Mouse (Mus musculus) heart, embryonic 11.5 days (tissue): ENCODE measurements at regions not wholly inside any gene's neighbourhood (a gene's known extent, or its start where the extent isn't known, plus 50 kb on each side); places are given as distances from the start of the nearest gene placed in this dataset.

Experiments
- ATAC-seq: fragments of 200-750 bp; cut with Nextera tagmentation; replicated peaks from 2 replicates; pipeline ENCODE4 v1.8.0; 2017; ENCODE audit warnings: moderate library complexity; ENCODE audit not compliant: insufficient number of reproducible peaks, low FRiP score, low TSS enrichment
- H3K27ac ChIP-seq: fragments of 300-500 bp; sonication (generic); 2 replicates; pipeline ENCODE4 v1.5.1; 2014; ENCODE audit warnings: mild to moderate bottlenecking, low read depth, low read length
- H3K27me3 ChIP-seq: fragments of 300-500 bp; sonication (generic); 2 replicates; pipeline ENCODE4 v1.6.1; 2014; ENCODE audit warnings: mild to moderate bottlenecking, low read length, mixed read lengths; ENCODE audit not compliant: control insufficient read depth, insufficient read depth
- H3K36me3 ChIP-seq: fragments of 300-500 bp; sonication (generic); 2 replicates; pipeline ENCODE4 v1.6.1; 2014; ENCODE audit warnings: mild to moderate bottlenecking, low read length, moderate library complexity, mixed read lengths; ENCODE audit not compliant: control insufficient read depth, insufficient read depth
- H3K4me1 ChIP-seq: fragments of 300-500 bp; sonication (generic); 2 replicates; pipeline ENCODE4 v1.6.1; 2014; ENCODE audit warnings: low read length; ENCODE audit not compliant: control insufficient read depth, insufficient read depth
- H3K4me2 ChIP-seq: fragments of 300-500 bp; sonication (generic); 2 replicates; pipeline ENCODE4 v1.6.1; 2014; ENCODE audit warnings: mild to moderate bottlenecking, moderate library complexity
- H3K4me3 ChIP-seq: fragments of 300-500 bp; sonication (generic); 2 replicates; pipeline ENCODE4 v1.5.1; 2014; ENCODE audit warnings: low read depth, low read length
- H3K9ac ChIP-seq: fragments of 300-500 bp; sonication (generic); 2 replicates; pipeline ENCODE4 v1.6.1; 2014; ENCODE audit warnings: mild to moderate bottlenecking, low read depth, low read length, moderate library complexity
- H3K9me3 ChIP-seq: fragments of 300-500 bp; sonication (generic); replicated peaks from 2 replicates; pipeline ENCODE4 v1.6.1; 2016; ENCODE audit warnings: low read length; ENCODE audit not compliant: control insufficient read depth
- WGBS: fragments of 180-500 bp; shearing (Covaris S2); extraction: QIAGEN DNeasy Blood & Tissue Kit; methylation state at CpG from one replicate; pipeline ENCODE4 v1.1.7; 2014; ENCODE audit not compliant: insufficient replicate concordance; 5-methylcytosine and 5-hydroxymethylcytosine counted together

DNA sequence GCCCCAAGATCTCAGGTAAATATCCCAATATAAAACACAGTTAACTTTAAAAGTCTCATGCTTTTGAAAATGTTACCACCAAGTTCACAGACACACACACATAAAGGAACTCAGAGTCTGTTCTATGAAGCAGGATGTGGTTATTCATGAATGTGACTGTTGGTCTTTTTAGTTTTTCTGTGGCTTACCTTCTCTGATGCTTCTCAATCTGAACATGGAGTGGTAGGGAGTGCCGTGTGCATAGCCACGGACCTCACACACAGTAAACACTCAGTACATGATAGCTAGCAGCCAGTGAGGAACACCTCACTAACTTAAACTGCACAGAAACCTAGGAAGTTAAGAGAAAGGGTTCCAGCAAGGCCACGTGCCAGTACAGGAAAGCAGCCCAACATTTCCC, 186.3 kb upstream of the Mvb12b start:
- no peak for ATAC-seq
- no peaks in the 10 kb centered on the region for H3K27me3 ChIP-seq
- WGBS = 67% methylated on average over 3 of the region's 3 CpGs
- H3K4me2 ChIP-seq = no peak overlapping the region
- H3K9me3 ChIP-seq = no peaks in the 10 kb centered on the region
- H3K4me1 ChIP-seq = no peaks in the 10 kb centered on the region
- H3K36me3 ChIP-seq = no peaks in the 10 kb centered on the region
- H3K9ac ChIP-seq = no peak overlapping the region
- no peak overlapping the region for H3K4me3 ChIP-seq
- no peak overlapping the region for H3K27ac ChIP-seq

DNA sequence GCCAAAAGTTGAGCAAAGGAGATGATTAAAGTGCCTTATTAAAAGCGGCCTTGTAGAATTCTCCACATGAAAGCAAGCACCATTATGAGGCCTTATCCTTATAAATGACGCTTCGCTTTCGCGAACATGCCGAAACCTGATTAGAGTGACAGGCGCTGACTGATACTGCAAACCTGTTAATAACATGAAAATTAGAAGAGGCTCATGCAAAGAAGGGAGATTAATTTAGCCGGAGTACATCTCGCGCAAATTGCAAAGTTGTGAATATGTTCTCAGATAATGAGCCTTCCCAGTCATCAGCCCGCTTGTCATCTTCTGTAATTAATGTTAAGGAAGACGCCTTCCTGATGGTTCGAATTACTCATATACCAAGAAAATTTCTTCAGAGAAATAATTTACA, 177.8 kb upstream of the Mvb12b start:
- Histone ChIP-seq H3K9me3 (no peaks in the 10 kb centered on the region), H3K4me3 (no peak overlapping the region), H3K4me1 (no peaks in the 10 kb centered on the region), H3K27me3 (no peaks in the 10 kb centered on the region), H3K36me3 (no peaks in the 10 kb centered on the region), H3K27ac (no peak overlapping the region), H3K9ac (no peak overlapping the region), H3K4me2 (no peak overlapping the region)
- no peak for ATAC-seq
- WGBS = 91% methylated on average over 13 of the region's 13 CpGs

DNA sequence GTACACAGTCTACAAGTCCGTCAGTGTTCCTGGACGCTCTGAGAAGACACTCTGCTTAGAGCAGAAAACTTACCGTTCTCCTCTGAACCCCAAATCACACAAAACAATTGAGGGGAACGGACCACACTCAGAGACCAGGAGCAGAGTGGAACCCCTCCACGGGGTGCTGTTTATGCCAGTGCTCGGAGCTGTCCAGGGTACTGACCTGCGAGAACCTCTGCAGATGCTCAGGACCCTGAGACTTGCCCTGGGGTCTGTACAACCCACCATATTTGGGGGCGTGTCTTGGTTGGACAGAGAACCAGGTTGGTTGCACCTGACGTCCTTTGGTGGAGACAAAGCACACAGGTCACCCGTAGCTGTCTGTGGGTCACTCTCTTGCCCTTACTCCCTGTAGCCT, 177.3 kb upstream of the Mvb12b start:
- no peak for ATAC-seq
- no peaks in the 10 kb centered on the region for H3K9me3 ChIP-seq
- H3K4me3 ChIP-seq = no peak overlapping the region
- no peaks in the 10 kb centered on the region for H3K4me1 ChIP-seq
- no peaks in the 10 kb centered on the region for H3K36me3 ChIP-seq
- H3K27ac ChIP-seq = no peak overlapping the region
- H3K9ac ChIP-seq = no peak overlapping the region
- no peaks in the 10 kb centered on the region for H3K27me3 ChIP-seq
- 36% methylated on average over 10 of the region's 10 CpGs for WGBS
- H3K4me2 ChIP-seq = no peak overlapping the region

DNA sequence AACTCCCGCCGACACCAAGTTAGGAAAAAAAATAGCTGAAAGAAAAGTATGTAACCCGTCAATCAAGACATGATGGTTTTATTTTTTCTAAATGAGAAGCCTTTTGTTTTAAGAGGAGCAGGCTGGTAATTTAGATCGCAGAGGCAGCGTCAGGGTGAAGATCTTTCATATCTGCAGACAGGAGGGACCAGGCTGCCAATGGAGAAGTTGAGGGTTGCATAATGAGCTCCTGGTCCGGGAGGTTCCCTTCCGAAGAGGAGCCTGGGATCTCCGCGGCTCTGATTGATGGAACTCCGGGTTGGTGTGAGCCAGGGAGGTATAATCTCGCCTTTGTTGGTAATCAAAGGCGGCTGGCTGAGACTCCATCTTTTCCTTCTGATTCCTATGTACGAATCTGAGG, 168.8 kb upstream of the Mvb12b start:
- H3K4me2 ChIP-seq = no peak overlapping the region
- 76% methylated on average over 13 of the region's 13 CpGs for WGBS
- H3K27me3 ChIP-seq = no peaks in the 10 kb centered on the region
- no peak overlapping the region for H3K27ac ChIP-seq
- no peak for ATAC-seq
- no peaks in the 10 kb centered on the region for H3K9me3 ChIP-seq
- H3K4me1 ChIP-seq = no peaks in the 10 kb centered on the region
- H3K36me3 ChIP-seq = no peaks in the 10 kb centered on the region
- H3K4me3 ChIP-seq = no peak overlapping the region
- no peak overlapping the region for H3K9ac ChIP-seq

DNA sequence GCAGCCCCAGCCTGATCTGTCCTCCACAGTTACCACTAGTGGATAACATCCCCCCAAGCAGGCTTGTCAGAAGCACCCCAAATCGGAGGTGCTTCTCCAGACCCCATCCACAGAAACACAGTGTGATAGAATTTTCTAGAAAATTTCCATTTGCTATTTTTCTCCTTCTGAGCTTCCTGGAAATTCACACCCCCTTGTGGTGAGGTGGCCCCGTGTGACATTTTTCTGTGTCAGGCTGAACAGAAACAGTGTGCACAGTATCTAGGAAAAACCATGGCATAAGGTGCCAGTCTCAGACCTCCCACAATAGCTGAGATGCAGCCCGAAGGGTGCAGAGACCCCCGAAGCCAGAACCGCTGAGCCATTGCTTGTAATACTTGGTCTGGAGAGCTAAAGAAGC, 155.3 kb upstream of the Mvb12b start:
- H3K4me2 ChIP-seq = no peak overlapping the region
- no peak overlapping the region for H3K27ac ChIP-seq

DNA sequence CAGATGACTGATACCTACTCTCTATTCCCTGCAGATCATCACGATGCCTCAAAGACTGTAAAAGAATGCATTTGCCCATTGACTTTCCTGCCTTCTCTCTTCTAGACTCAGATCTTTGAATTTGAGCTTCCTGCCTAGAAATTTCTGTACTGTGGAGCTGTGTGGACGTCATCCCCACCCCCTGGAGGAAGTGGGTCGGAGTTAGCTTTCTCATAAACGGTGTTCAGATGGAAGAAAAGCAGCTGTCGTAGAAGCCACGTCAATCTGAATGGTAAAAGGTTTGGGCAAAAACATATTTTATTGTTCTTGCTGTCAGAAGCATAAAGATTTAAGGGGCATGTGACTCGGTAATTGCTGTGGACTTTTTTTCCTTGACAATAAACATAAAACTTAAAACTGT, 154.6 kb upstream of the Mvb12b start:
- 55% methylated on average over 7 of the region's 7 CpGs for WGBS
- Histone ChIP-seq H3K4me3 (no peak overlapping the region), H3K9ac (no peak overlapping the region), H3K4me1 (no peaks in the 10 kb centered on the region), H3K27ac (no peak overlapping the region), H3K36me3 (no peaks in the 10 kb centered on the region), H3K9me3 (no peaks in the 10 kb centered on the region), H3K27me3 (no peaks in the 10 kb centered on the region), H3K4me2 (no peak overlapping the region)
- ATAC-seq = no peak

More for the DNA sequence above, 155.3 kb upstream of the Mvb12b start:
- H3K9me3 ChIP-seq = no peaks in the 10 kb centered on the region
- no peaks in the 10 kb centered on the region for H3K27me3 ChIP-seq
- H3K9ac ChIP-seq = no peak overlapping the region
- no peaks in the 10 kb centered on the region for H3K4me1 ChIP-seq
- no peak for ATAC-seq
- H3K4me3 ChIP-seq = no peak overlapping the region
- no peaks in the 10 kb centered on the region for H3K36me3 ChIP-seq
- 74% methylated on average over 5 of the region's 5 CpGs for WGBS

DNA sequence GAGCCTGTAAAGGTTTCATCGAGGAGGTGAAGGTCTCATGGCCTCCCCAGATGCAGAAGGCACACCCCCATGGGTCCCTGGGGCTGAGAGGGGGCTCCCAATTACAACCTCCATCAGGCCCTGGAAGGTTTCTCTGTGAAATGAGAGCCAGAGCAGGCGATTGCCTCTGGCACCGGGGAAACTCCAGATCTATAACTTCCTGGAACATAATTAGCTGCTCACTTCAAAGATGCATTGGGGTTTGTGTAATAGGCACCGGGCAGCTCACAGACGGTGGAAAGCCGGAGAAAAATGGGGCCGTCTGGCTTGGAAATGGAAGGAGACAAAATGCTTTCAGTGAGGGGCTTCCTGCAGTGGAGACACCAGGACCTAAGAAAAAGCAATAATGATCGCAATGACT, 151.2 kb upstream of the Mvb12b start:
- 71% methylated on average over 8 of the region's 8 CpGs for WGBS
- ATAC-seq = no peak
- no peaks in the 10 kb centered on the region for H3K9me3 ChIP-seq
- no peak overlapping the region for H3K4me3 ChIP-seq
- no peak overlapping the region for H3K27ac ChIP-seq
- no peak overlapping the region for H3K4me2 ChIP-seq
- no peaks in the 10 kb centered on the region for H3K27me3 ChIP-seq
- no peaks in the 10 kb centered on the region for H3K4me1 ChIP-seq
- no peak overlapping the region for H3K9ac ChIP-seq
- no peaks in the 10 kb centered on the region for H3K36me3 ChIP-seq

DNA sequence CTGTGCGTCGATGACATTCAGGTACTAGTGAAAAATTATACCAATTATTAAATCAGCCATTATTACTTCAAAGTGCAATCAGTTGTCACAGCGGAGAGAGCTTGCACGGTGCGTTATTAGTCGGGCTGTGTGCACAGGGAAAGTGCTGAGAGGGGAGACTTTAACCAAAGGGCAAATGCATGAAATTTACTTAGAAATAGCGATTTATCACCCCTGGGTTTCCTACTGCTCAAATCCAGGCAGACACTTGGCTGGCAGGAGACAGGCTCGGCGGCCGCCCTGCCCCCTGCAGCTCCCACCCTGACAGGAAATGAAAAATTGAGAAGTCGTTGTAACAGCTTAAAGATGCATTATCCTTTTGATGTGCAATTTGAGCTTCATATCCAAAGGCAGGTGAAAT, 145.5 kb upstream of the Mvb12b start:
- no peak for ATAC-seq
- H3K27ac ChIP-seq = no peak overlapping the region
- H3K36me3 ChIP-seq = no peaks in the 10 kb centered on the region
- no peak overlapping the region for H3K4me3 ChIP-seq
- no peaks in the 10 kb centered on the region for H3K9me3 ChIP-seq
- no peak overlapping the region for H3K4me2 ChIP-seq
- peaks cover 13% of the 10 kb centered on the region for H3K4me1 ChIP-seq
- no peaks in the 10 kb centered on the region for H3K27me3 ChIP-seq
- H3K9ac ChIP-seq = no peak overlapping the region
- 47% methylated on average over 11 of the region's 11 CpGs for WGBS

DNA sequence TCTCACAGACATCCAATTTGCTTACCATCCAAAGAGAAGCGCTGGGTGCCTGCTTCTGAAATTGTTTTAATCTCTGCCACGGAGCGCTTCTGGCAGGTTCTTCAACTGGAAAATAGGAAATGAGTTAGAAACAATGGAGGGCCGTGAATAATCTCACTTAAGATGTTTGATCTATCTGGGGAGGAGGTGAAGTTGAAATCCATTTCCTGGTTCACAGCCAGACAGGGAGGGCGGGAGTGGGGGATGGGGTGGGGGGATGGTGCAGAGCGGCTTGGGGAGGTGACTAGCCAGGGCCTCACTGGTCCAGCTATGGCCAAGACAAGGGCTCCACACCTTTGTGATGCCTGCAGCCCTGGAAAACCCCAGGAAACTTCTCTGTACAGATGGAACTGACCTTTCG, 143.7 kb upstream of the Mvb12b start:
- H3K36me3 ChIP-seq = no peaks in the 10 kb centered on the region
- H3K9me3 ChIP-seq = no peaks in the 10 kb centered on the region
- no peaks in the 10 kb centered on the region for H3K27me3 ChIP-seq
- no peak overlapping the region for H3K4me3 ChIP-seq
- 22% methylated on average over 7 of the region's 7 CpGs for WGBS
- H3K4me2 ChIP-seq = peak overlapping the region; percentile 55
- ATAC-seq = no peak
- H3K27ac ChIP-seq = no peak overlapping the region
- 0 out of 2 replicates have a peak overlapping the region, but pooled peaks have one; percentile 16 for H3K9ac ChIP-seq
- H3K4me1 ChIP-seq = peaks cover 18% of the 10 kb centered on the region
